Mouse (Mus musculus): ENCODE measurements around the gene Pced1b. TPM values are rescaled to one million over a fixed set of nuclear protein-coding genes. Genes with fewer than 3 reads are reported as not detected.
A peak's percentile ranks its signal among the peaks of the same experiment; 100 is the strongest.

Pced1b gene
- total RNA-seq, 2 experiments from 2014 or later, result 6.4 to 38.6 TPM

DNA sequence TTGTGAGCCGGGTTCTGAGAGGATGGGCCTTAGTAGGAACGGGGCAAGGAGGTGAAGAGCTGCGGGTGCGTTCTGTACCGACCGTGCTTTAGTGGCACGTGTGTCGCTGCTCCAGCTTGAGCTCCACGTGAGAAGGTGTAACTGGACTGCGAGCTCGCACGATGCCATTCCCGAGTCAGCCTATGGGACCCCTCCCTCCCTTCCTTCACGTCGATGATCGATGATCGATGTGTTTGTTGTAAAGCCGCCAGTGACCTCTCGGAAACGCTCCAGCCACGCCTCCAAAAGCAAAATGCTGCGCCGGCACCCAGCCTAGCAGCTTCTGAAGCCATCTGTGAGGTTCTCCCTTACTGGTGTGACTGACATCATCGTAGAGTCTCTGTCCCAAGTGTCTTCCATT is 76.6 kb downstream of the Pced1b start:
- ATAC-seq (replicated peaks; ENCODE audit: low FRiP score, low TSS enrichment, poor library complexity, severe bottlenecking), result no peak

DNA sequence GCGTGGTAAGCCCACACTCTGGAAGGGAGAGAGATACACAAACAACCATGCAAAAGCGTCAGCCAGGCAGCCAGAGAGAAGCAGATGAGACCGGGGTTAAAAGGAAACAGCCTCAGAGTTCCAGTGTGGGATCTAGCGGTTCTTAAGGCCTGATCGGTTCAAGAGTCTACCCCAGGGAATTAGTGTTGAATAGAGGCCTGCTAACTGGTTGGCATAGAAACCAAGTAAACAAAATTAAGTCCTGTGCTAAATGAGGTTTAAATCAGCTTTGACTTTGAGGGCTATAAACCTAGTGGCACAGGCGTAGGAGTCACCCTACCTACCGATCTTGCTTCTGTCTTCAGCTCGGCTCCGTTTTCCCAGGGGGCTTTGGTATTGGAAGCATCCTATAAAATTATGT is 77.4 kb downstream of the Pced1b start:
- no peak for ATAC-seq (replicated peaks; ENCODE audit: low FRiP score, low TSS enrichment, poor library complexity, severe bottlenecking)

GRCm38 (mm10) chr15:97327500-97328081 is 80.7 kb downstream of the Pced1b start:
- peak; percentile 70; the same call in 1 of the 2 replicates for ATAC-seq (replicated peaks; ENCODE audit: low FRiP score, low TSS enrichment, poor library complexity, severe bottlenecking)

DNA sequence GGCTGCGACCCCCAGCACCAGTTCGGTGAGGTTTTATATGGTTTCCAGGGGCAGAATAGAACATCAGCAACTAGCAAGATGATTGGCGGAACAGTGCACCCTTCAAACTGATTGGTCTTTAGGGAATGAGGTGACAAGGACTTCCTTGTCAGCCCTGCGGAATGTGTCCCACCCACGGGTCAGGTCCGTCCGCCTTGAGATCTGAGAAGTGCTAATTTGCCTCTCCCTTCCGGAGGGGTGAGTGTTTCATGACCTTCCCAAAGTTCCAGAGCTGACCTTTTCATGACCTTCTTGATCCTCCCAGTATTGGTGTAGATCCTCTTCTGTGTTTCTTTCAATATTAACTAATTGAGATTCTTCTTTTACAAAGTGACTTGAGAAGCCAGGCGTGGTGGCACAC is 85.7 kb downstream of the Pced1b start:
- no peak for ATAC-seq (replicated peaks; ENCODE audit: low FRiP score, low TSS enrichment, poor library complexity, severe bottlenecking)

DNA sequence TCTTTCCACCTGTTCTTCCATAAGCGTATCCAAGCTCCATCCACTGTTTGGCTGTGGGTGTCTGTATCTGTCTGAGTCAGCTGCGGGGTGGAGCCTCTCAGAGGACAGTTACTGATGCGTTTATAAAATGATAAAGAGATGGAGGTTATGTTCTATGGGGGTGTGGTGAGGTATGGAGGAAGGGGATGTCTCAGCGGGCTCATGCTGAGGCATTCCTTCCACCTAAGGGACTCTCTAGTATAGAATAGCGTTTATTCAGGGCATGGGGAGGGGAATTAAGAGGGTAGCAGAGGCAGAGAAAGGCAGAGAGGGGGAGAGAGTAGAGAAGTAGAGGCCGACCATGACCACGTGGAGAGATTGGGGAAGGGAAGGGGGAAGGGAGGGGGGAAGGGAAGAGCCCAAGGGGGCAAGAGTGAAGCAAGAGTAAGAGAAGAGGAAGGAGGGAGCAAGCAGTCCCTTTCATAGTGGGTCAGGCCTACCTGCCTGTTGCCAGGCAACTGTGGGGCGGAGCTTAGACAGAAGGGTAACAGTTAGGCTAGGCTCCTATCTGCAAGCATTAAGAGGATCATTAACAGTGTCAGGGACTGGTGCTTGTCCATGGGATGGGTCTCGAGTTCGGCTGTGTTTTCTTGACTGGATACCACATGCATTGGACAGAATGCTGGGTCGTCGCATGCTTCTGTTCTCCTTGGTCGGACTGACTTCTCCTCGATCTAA is 90.9 kb downstream of the Pced1b start:
- ATAC-seq (replicated peaks; ENCODE audit: low FRiP score, low TSS enrichment, poor library complexity, severe bottlenecking), result peak; percentile 63

- ATAC-seq (replicated peaks; ENCODE audit: low FRiP score, low TSS enrichment, poor library complexity, severe bottlenecking), result no peak
Measured at GRCm38 (mm10) chr15:97338377-97339060, 91.6 kb downstream of the Pced1b start.

GRCm38 (mm10) chr15:97342336-97342735 is 95.4 kb downstream of the Pced1b start:
- ATAC-seq (replicated peaks; ENCODE audit: low FRiP score, low TSS enrichment, poor library complexity, severe bottlenecking), result no peak

DNA sequence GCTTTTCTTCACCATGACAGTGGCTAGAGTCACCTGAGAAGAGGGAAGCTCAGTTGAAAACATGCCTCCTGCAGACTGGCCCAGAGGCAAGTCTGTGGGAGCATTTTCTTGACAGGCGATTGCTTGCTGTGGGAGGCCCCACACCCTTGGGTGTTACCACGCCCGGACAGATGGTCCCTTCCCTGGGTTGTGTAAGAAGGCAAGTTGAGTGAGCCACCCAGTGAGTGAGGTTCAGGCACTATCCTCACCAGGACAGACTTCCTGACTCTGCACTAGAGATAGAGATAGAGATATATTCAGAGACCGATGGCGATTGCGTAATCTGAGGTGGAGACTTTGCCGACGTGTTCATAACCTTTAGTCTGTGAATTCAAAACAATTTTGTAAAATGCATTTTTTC is 96.0 kb downstream of the Pced1b start:
- peak; percentile 96 for ATAC-seq (replicated peaks; ENCODE audit: low FRiP score, low TSS enrichment, poor library complexity, severe bottlenecking)

DNA sequence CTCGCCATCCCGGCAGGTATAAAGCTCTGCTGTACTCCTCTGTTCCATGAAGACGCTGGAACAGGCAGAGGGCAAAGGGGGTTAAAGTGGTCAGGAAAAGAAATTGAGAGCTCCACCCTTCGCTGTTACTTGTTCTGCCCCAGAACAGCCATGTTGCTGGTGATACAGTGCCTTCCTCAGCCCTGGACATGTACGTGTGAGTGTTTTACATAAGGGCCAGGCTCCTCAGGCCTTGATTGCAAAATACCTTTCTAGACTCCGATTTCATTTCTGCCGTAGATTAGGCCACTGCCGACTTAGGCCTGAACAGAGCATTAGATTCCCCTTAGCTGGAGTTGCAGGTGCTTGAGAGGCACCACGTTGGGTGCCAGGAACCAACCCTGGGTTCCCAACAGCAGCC is 97.0 kb downstream of the Pced1b start:
- ATAC-seq (replicated peaks; ENCODE audit: low FRiP score, low TSS enrichment, poor library complexity, severe bottlenecking), result no peak

GRCm38 (mm10) chr15:97345110-97345509 is 98.2 kb downstream of the Pced1b start:
- ATAC-seq (replicated peaks; ENCODE audit: low FRiP score, low TSS enrichment, poor library complexity, severe bottlenecking), result peak; percentile 60; the same call in 1 of the 2 replicates

DNA sequence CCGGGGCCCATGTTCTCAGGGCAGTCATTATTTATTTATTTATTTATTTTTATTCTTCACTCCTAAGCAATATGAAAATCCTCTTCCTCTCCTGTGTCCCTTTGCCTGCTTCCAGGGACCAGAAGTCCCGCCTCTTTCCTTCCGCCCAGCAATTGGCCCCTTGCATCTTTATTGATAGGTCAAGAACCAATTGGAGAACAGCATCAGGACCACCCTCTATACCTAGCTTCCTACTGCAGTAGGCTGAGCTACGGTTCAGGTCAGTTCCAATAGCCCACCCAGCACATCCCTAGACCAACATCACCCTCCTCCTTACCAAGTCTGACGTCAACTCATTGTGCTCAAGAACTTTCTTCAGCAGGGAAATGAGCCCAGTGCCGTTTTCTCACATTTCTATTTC is 99.0 kb downstream of the Pced1b start:
- ATAC-seq (replicated peaks; ENCODE audit: low FRiP score, low TSS enrichment, poor library complexity, severe bottlenecking), result no peak

DNA sequence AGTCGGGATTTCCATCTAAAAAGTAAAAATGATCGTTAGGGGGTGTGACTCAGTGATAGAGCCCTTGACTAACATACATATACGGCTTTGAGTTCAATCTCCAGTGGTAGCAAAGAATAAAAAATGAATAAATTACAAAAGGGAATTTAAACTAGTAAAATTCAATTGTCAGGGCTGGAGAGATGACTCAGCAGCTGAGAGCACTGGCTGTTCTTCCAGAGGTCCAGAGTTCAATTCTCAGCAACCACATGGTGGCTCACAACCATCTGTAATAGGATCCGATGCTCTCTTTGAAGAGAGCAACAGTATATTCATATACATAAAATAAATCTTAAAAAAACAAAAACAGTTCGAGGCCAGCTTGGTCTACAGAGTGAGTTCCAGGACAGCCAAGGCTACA is 99.5 kb downstream of the Pced1b start:
- no peak for ATAC-seq (replicated peaks; ENCODE audit: low FRiP score, low TSS enrichment, poor library complexity, severe bottlenecking)

DNA sequence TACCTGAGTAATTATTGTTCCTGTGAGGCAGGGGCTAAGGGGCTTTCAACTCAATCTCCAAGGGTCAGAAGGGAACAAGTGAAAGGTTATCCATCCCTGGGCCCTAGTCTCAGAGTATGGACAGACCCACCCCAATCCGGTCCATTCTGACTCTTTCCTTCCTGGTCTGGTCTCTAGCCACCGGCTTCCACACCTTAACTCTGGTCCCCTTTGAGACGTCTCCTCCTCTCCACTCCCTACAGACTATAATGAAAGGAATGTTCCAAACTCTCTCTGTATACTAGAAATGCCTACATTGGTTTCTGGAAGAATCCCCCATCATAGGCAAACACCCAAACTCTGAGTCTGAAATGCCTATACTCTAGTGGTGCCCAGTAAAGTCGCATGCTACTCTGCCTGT is 100.0 kb downstream of the Pced1b start:
- no peak for ATAC-seq (replicated peaks; ENCODE audit: low FRiP score, low TSS enrichment, poor library complexity, severe bottlenecking)

DNA sequence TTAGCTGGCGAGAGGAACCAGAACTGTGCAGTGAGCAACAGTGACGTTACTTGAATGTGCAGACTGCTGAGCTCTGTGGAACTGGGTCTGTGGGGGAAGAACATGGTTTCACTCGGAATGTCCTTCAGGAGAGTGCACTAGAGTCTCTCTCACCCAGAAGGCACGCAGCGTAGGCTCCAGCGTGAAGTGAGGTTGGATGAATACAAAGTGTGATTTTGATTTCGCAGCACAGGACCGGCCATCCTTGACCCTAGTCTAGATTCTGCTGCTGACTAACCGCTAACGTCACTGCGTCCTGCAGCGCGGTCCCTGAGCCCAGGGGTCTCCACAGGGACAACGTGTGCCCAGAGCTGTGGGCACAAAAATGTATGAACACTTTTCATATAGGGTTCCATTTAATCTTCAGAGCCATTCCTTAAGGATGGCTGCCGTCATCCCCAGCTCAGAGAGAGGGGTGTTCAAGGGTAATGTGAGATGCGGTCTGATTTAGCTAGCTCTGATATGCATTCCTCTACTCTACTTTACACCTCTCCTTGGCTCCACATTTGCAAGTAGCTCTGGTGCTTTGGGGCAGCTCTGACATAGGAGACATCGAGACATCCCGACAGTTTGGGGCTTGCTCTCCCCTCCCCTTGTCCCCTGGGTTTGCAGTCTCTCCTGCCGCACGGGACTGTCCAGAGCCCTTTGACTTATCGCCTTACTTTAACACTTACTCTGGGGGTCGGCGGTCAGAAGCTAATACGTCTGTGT is 101.8 kb downstream of the Pced1b start:
- no peak for ATAC-seq (replicated peaks; ENCODE audit: low FRiP score, low TSS enrichment, poor library complexity, severe bottlenecking)

- ATAC-seq (replicated peaks; ENCODE audit: low FRiP score, low TSS enrichment, poor library complexity, severe bottlenecking), result peak; percentile 61
Measured at GRCm38 (mm10) chr15:97350528-97350927, 103.6 kb downstream of the Pced1b start.

GRCm38 (mm10) chr15:97351016-97351415 is 104.1 kb downstream of the Pced1b start:
- no peak for ATAC-seq (replicated peaks; ENCODE audit: low FRiP score, low TSS enrichment, poor library complexity, severe bottlenecking)

DNA sequence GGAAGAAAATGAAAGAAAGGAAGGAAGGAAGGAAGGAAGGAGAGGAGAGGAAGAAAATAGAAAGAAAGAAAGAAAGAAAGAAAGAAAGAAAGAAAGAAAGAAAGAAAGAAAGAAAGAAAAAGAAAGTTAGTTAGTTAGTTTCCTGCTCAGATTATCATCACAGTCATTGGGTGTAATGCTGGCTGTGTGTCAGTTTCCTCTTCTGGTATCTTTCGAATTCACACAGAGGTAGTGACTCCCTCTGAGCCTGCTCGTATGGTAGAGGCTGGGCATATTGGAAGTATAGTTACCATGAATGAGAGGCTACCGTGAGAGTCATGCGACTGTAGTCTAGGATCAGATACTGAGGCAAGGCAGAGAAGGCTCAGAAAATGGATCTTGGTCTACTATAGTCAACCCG is 104.8 kb downstream of the Pced1b start:
- ATAC-seq (replicated peaks; ENCODE audit: low FRiP score, low TSS enrichment, poor library complexity, severe bottlenecking), result peak; percentile 93

DNA sequence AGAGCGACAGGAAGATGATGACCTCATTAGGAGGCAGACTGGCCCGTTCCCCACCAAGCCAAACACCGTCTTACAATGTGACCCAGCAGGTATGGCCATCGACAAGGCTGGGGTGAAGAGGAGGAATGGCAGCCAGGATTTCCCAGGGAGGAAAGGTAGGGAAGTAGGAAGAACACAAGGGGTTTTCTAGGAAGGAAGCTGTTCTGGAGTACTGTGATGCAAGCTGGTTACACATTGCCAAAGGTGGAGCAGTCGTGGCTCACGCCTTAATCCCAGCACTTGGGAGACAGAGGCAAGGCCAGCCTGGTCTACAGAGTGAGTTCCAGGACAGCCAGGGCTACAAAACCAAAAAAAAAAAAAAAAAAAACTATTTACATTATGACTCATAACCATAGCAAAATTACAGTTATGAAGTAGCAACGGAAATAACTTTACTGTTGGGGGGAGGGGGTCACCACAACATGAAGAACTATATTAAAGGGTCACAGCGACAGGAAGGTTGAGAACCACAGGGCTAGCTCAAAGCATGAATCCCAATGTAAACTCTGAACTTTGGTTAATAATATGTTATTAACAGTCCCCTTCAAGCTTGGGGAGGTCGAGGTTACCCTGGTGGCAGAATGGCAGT is 108.9 kb downstream of the Pced1b start:
- no peak for ATAC-seq (replicated peaks; ENCODE audit: low FRiP score, low TSS enrichment, poor library complexity, severe bottlenecking)

DNA sequence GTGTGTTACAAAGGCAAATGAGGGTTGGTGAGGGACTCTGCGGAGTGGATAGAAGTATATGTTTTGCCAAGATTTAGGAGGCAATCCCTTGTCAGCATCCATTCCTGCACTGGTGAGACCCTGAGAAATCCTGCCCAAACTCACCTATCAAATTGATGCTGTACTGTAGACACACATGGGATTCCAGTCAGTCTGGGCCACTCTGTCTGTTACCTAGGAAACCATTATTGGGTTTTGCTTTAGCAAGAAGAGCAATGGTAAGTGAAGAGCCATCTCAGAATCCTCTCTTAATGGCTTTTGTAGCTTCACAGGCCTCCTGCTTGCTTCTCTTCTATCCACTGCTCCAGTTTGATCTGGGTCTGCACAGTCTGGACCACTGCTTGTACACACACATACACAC is 110.1 kb downstream of the Pced1b start:
- no peak for ATAC-seq (replicated peaks; ENCODE audit: low FRiP score, low TSS enrichment, poor library complexity, severe bottlenecking)

Measured in megakaryocyte-erythroid progenitor cell, adult 5-6 weeks (primary cell).